Mouse (Mus musculus) fat pad, adult 2 months (tissue): ENCODE measurements around the gene Rnf19b.
A peak's percentile ranks its signal among the peaks of the same experiment; 100 is the strongest.

Experiments
- DNase-seq: peaks from one replicate; pipeline ENCODE4 v3.0.0-alpha.2; 2011; ENCODE audit warnings: low read depth, low spot score; ENCODE audit errors: extremely low read depth

Gene Rnf19b

GRCm38 (mm10) chr4:129034224-129034623, 23.8 kb upstream of the Rnf19b start:
- DNase-seq = no peak

- DNase-seq = peak; percentile 83
Observed at GRCm38 (mm10) chr4:129034706-129035660, 23.1 kb upstream of the Rnf19b start.

GRCm38 (mm10) chr4:129035851-129036445, 22.1 kb upstream of the Rnf19b start:
- no peak for DNase-seq

- DNase-seq = no peak
Observed at GRCm38 (mm10) chr4:129047721-129048421, 10.2 kb upstream of the Rnf19b start.

GRCm38 (mm10) chr4:129048501-129049305, 9.4 kb upstream of the Rnf19b start:
- DNase-seq = no peak

GRCm38 (mm10) chr4:129049306-129050011, 8.6 kb upstream of the Rnf19b start:
- no peak for DNase-seq

- no peak for DNase-seq
Observed at GRCm38 (mm10) chr4:129050365-129050764, 7.7 kb upstream of the Rnf19b start.

GRCm38 (mm10) chr4:129050901-129051417, 7.1 kb upstream of the Rnf19b start:
- DNase-seq = no peak

- DNase-seq = no peak
Observed at GRCm38 (mm10) chr4:129051461-129052183, 6.4 kb upstream of the Rnf19b start.

GRCm38 (mm10) chr4:129054757-129055156, 3.3 kb upstream of the Rnf19b start:
- no peak for DNase-seq

GRCm38 (mm10) chr4:129055562-129055961, 2.5 kb upstream of the Rnf19b start:
- no peak for DNase-seq

GRCm38 (mm10) chr4:129057533-129058206, 401 bp upstream of the Rnf19b start:
- DNase-seq = no peak

GRCm38 (mm10) chr4:129059125-129059551, 1.1 kb downstream of the Rnf19b start:
- no peak for DNase-seq

- no peak for DNase-seq
Observed at GRCm38 (mm10) chr4:129059922-129060321, 1.9 kb downstream of the Rnf19b start.

GRCm38 (mm10) chr4:129061486-129061885, 3.4 kb downstream of the Rnf19b start:
- no peak for DNase-seq

- DNase-seq = no peak
Observed at GRCm38 (mm10) chr4:129062281-129063075, 4.4 kb downstream of the Rnf19b start.

- no peak for DNase-seq
Observed at GRCm38 (mm10) chr4:129065688-129066236, 7.7 kb downstream of the Rnf19b start.
